Mouse (Mus musculus): ENCODE measurements around the gene Ccdc6. TPM values are rescaled to one million over a fixed set of nuclear protein-coding genes. Genes with fewer than 3 reads are reported as not detected.

Ccdc6 gene
- total and polyA plus RNA-seq, 2 experiments from 2014 or later = 20.8 to 34.2 TPM

DNA sequence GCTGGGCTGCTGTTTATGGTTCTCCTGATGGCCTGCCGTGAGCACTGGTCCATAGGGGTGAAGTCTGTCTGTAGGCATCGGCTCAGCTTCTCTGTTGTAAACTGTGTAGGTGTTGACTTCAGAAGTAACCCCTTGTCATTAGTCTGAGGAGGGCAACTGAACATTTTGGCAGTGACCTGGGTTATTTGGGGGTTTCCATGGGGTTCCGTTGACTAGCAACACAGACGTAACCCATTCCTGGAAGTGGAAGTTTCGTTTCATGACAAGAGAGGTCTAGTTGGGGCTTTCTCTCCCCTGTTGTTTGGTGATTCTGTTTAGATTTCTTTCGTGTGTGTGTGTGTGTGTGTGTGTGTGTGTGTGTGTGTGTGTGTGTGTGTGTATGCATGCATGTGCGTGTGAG is 19.5 kb downstream of the Ccdc6 start:
- 91% methylated on average over 7 of the region's 7 CpGs for WGBS
- Histone ChIP-seq H3K9ac (no peak overlapping the region), H3K4me1 (ENCODE audit: insufficient read depth) (peaks cover 8% of the 10 kb centered on the region; the same call in 1 of the 2 replicates), H3K4me3 (ENCODE audit: low read depth, low read length) (no peak overlapping the region), H3K36me3 (ENCODE audit: insufficient read depth) (no peaks in the 10 kb centered on the region), H3K9me3 (ENCODE audit: low read length) (no peaks in the 10 kb centered on the region), H3K4me2 (ENCODE audit: low read depth) (no peak overlapping the region), H3K27ac (ENCODE audit: low read depth, low read length) (no peak overlapping the region), H3K27me3 (ENCODE audit: insufficient read depth, low read length) (no peaks in the 10 kb centered on the region)
- no peak for DNase-seq
- no peak for TF ChIP-seq CTCF (IDR thresholded peaks at IDR 0.05; ENCODE audit: low read depth)
- ATAC-seq = no peak

DNA sequence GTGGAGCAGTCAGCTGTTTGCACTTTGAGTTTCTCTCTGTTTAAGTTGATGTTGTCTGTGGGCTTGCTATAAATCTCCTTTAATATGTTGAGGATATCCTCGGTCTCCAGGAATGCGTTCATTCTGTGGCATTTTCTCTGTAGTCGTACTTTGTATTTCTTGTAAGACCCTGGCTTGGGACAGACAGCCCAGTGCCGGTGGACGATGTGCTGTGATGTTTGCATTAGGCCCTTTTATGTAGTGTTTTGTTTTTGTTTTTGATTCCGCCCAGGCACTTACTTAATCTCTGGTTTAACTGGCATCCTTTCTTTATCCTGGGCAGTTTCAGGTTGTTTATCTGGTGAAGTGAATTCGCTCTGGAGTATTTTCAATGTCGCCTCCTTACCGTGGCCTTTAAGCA is 22.5 kb downstream of the Ccdc6 start:
- Histone ChIP-seq H3K27ac (ENCODE audit: low read depth, low read length) (no peak overlapping the region), H3K4me1 (ENCODE audit: insufficient read depth) (peaks cover 8% of the 10 kb centered on the region; the same call in 1 of the 2 replicates), H3K9me3 (ENCODE audit: low read length) (no peaks in the 10 kb centered on the region), H3K27me3 (ENCODE audit: insufficient read depth, low read length) (no peaks in the 10 kb centered on the region), H3K36me3 (ENCODE audit: insufficient read depth) (no peaks in the 10 kb centered on the region), H3K4me3 (ENCODE audit: low read depth, low read length) (no peak overlapping the region), H3K9ac (no peak overlapping the region), H3K4me2 (ENCODE audit: low read depth) (no peak overlapping the region)
- no peak for DNase-seq
- no peak for ATAC-seq
- 32% methylated on average over 9 of the region's 9 CpGs for WGBS
- TF ChIP-seq CTCF (IDR thresholded peaks at IDR 0.05; ENCODE audit: low read depth) = no peak

DNA sequence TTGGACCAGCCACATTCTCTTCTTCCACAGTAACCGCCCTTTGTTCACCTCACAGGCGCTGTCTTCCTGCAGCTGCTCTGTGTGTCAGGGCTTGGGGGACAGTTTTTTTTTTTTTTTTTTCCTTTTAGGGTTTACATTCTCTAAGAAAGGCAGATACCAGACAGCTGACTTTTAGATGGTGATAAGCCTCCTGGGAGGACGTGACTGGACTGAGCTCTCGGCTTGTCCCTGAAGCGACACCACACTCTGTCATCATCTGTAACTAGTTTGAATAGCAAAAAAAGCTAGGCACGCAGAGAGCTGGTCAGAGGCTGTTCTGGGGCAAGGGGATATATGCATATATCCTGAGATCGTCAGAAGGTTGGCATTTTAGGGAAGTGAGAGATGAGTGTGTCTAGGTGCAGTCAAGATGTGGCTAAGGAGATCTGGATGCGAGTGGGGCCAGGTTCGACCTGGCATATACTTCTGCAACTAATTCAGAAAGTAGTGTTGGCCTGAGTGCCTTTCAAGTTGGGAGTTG is 23.0 kb downstream of the Ccdc6 start:
- Histone ChIP-seq H3K4me3 (ENCODE audit: low read depth, low read length) (no peak overlapping the region), H3K27me3 (ENCODE audit: insufficient read depth, low read length) (no peaks in the 10 kb centered on the region), H3K9me3 (ENCODE audit: low read length) (no peaks in the 10 kb centered on the region), H3K4me2 (ENCODE audit: low read depth) (no peak overlapping the region), H3K36me3 (ENCODE audit: insufficient read depth) (no peaks in the 10 kb centered on the region), H3K4me1 (ENCODE audit: insufficient read depth) (peaks cover 8% of the 10 kb centered on the region; the same call in 1 of the 2 replicates), H3K27ac (ENCODE audit: low read depth, low read length) (no peak overlapping the region), H3K9ac (no peak overlapping the region)
- ATAC-seq = no peak
- no peak for DNase-seq
- TF ChIP-seq CTCF (IDR thresholded peaks at IDR 0.05; ENCODE audit: low read depth) = no peak
- WGBS = 57% methylated on average over 9 of the region's 9 CpGs

DNA sequence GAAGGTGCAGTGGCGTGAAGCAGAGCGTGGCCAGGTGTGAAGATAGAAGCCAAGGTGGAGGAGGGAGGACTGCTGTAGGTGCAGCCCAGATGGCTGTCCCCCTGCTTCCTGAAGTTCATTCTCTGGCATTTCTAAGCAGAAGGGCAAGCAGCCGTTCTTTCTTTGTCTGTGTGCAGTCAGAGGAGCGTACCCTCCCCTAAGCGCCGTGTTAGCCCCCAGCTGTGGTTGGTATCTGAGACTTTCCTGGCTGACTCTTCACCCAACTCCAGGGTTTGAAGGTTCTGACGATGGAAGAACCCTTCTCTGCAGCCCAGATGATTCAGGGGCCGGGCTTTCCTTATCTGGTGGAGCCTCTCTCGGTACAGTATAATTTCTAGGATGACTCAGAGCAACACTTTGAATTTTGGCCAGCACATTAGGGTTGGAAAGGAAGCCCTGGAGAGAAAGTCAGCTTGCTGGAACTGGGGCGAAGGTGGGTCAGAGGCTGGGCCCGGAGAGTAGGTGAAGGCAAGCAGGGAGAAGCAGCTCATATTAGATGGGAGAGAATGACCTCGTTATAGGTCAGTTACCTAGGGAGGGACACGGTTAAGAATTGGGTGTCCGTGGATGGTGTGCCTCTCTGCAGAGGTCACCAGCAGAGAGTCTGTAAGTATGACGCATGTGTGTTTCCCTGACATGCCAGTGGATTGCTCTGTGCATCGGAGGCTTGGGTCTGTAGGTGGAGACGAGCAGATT is 23.9 kb downstream of the Ccdc6 start:
- H3K27me3 ChIP-seq (ENCODE audit: insufficient read depth, low read length) = no peaks in the 10 kb centered on the region
- no peak overlapping the region for H3K4me2 ChIP-seq (ENCODE audit: low read depth)
- H3K36me3 ChIP-seq (ENCODE audit: insufficient read depth) = no peaks in the 10 kb centered on the region
- no peak overlapping the region for H3K27ac ChIP-seq (ENCODE audit: low read depth, low read length)
- H3K4me1 ChIP-seq (ENCODE audit: insufficient read depth) = peaks cover 8% of the 10 kb centered on the region; the same call in 1 of the 2 replicates
- WGBS = 58% methylated on average over 17 of the region's 17 CpGs
- ATAC-seq (no peak), DNase-seq (no peak)
- no peak for TF ChIP-seq CTCF (IDR thresholded peaks at IDR 0.05; ENCODE audit: low read depth)
- H3K9ac ChIP-seq = no peak overlapping the region
- no peaks in the 10 kb centered on the region for H3K9me3 ChIP-seq (ENCODE audit: low read length)
- H3K4me3 ChIP-seq (ENCODE audit: low read depth, low read length) = no peak overlapping the region

DNA sequence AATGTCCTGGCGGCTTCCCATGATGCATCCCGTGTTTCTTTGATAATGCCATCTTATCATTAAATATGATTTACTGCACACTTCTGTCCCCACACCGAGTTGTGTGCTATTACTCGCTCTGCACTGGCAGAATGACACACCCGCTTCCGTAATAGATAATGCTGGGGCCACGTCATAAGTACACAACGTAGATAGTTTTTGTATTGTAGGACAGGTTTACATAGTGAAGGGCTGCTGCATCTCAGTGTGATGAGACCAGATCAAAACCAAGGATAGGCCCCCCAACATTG is 24.4 kb downstream of the Ccdc6 start:
- Histone ChIP-seq H3K4me1 (ENCODE audit: insufficient read depth) (peaks cover 8% of the 10 kb centered on the region; the same call in 1 of the 2 replicates), H3K4me2 (ENCODE audit: low read depth) (no peak overlapping the region), H3K27ac (ENCODE audit: low read depth, low read length) (no peak overlapping the region), H3K27me3 (ENCODE audit: insufficient read depth, low read length) (no peaks in the 10 kb centered on the region), H3K4me3 (ENCODE audit: low read depth, low read length) (no peak overlapping the region), H3K9ac (no peak overlapping the region), H3K9me3 (ENCODE audit: low read length) (no peaks in the 10 kb centered on the region), H3K36me3 (ENCODE audit: insufficient read depth) (no peaks in the 10 kb centered on the region)
- 91% methylated on average over 8 of the region's 8 CpGs for WGBS
- DNase-seq = no peak
- TF ChIP-seq CTCF (IDR thresholded peaks at IDR 0.05; ENCODE audit: low read depth) = no peak
- no peak for ATAC-seq

DNA sequence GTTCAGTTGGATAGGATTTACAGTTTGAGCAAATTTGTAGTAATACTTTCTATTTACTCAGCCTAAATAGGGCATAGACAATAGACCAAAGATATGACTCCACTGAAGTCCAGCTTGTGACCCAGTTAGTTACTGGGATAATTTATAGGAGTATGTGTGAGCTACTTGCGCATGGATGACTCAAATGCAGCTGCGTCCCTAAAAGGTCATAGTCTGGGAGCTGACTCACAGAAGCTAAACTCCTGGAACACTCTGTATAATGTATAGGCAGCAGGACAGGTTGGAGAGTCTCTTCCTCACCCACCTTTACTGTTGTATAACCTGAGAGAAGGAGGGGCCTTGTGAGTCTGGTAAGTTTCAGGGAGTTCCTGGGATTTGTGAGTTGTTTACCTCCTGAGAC is 26.5 kb downstream of the Ccdc6 start:
- H3K27ac ChIP-seq (ENCODE audit: low read depth, low read length) = no peak overlapping the region
- WGBS = 95% methylated on average over 2 of the region's 2 CpGs
- H3K9me3 ChIP-seq (ENCODE audit: low read length) = no peaks in the 10 kb centered on the region
- H3K9ac ChIP-seq = no peak overlapping the region
- peaks cover 8% of the 10 kb centered on the region for H3K4me1 ChIP-seq (ENCODE audit: insufficient read depth)
- ATAC-seq = no peak
- DNase-seq = no peak
- H3K4me2 ChIP-seq (ENCODE audit: low read depth) = no peak overlapping the region
- no peaks in the 10 kb centered on the region for H3K27me3 ChIP-seq (ENCODE audit: insufficient read depth, low read length)
- no peak for TF ChIP-seq CTCF (IDR thresholded peaks at IDR 0.05; ENCODE audit: low read depth)
- no peak overlapping the region for H3K4me3 ChIP-seq (ENCODE audit: low read depth, low read length)
- H3K36me3 ChIP-seq (ENCODE audit: insufficient read depth) = no peaks in the 10 kb centered on the region

DNA sequence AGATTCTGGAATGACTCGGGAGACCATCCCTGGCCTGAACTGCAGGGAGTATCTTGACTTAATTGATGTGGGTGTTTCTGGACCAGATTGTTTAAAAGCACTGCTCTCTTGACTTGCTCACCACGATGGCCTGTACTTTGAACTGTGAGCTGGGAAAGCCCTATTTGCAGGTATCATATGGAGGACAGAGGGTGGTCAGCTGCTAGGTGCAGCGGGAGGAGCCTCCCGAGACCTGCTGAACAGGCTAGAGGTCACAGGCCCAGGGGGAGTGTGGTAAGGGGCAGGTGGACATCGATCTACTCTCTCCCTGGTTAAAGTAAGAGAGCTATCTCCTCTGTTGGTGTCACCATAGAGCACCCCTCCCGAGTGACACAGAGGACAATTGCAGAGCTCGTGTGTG is 28.6 kb downstream of the Ccdc6 start:
- TF ChIP-seq CTCF (IDR thresholded peaks at IDR 0.05; ENCODE audit: low read depth) = no peak
- ATAC-seq = no peak

More for the DNA sequence above, 28.6 kb downstream of the Ccdc6 start:
- no peak overlapping the region for H3K4me2 ChIP-seq (ENCODE audit: low read depth)
- no peak overlapping the region for H3K4me3 ChIP-seq (ENCODE audit: low read depth, low read length)
- H3K9me3 ChIP-seq (ENCODE audit: low read length) = no peaks in the 10 kb centered on the region
- H3K4me1 ChIP-seq (ENCODE audit: insufficient read depth) = peaks cover 6% of the 10 kb centered on the region
- no peaks in the 10 kb centered on the region for H3K27me3 ChIP-seq (ENCODE audit: insufficient read depth, low read length)
- no peaks in the 10 kb centered on the region for H3K36me3 ChIP-seq (ENCODE audit: insufficient read depth)
- WGBS = 78% methylated on average over 7 of the region's 7 CpGs
- no peak overlapping the region for H3K27ac ChIP-seq (ENCODE audit: low read depth, low read length)
- no peak for DNase-seq
- no peak overlapping the region for H3K9ac ChIP-seq
